Mouse (Mus musculus): ENCODE data around the gene Spag6. TPM values are rescaled to one million over a fixed set of nuclear protein-coding genes. Genes with fewer than 3 reads are reported as not detected.

Gene Spag6
- polyA plus RNA-seq, 1 experiment from 2014 or later: 0.06 TPM

- no peak overlapping the region for H3K27ac ChIP-seq (replicated peaks)
- H3K4me1 ChIP-seq: peaks cover 27% of the 10 kb centered on the region
- no peak overlapping the region for H3K9ac ChIP-seq (replicated peaks)
- peaks cover 50% of the 10 kb centered on the region for H3K27me3 ChIP-seq (replicated peaks)
- ATAC-seq (ENCODE audit: low FRiP score): peak; percentile 40; the same call in 1 of the 2 replicates
- peak overlapping the region; percentile 45 for H3K4me3 ChIP-seq (replicated peaks)
- no peaks in the 10 kb centered on the region for H3K9me3 ChIP-seq (replicated peaks)
- WGBS: under 1% methylated on average over 51 of the region's 51 CpGs
- H3K36me3 ChIP-seq: peaks cover 3% of the 10 kb centered on the region
- H3K4me2 ChIP-seq: peak overlapping the region; percentile 87
Observed at GRCm38 (mm10) chr2:18689064-18689921, 4.5 kb upstream of the Spag6 start.

- H3K4me2 ChIP-seq: peak overlapping the region; percentile 87
- no peaks in the 10 kb centered on the region for H3K9me3 ChIP-seq (replicated peaks)
- under 1% methylated on average over 53 of the region's 58 CpGs for WGBS
- ATAC-seq (ENCODE audit: low FRiP score): peak; percentile 54
- peak overlapping the region; percentile 45 for H3K4me3 ChIP-seq (replicated peaks)
- peak overlapping the region; percentile 38; the same call in 1 of the 2 replicates for H3K9ac ChIP-seq (replicated peaks)
- no peak overlapping the region for H3K27ac ChIP-seq (replicated peaks)
- peaks cover 32% of the 10 kb centered on the region for H3K4me1 ChIP-seq
- peaks cover 52% of the 10 kb centered on the region for H3K27me3 ChIP-seq (replicated peaks)
- H3K36me3 ChIP-seq: no peaks in the 10 kb centered on the region
Observed at GRCm38 (mm10) chr2:18690055-18690691, 3.7 kb upstream of the Spag6 start.

- peaks cover 55% of the 10 kb centered on the region for H3K27me3 ChIP-seq (replicated peaks)
Observed at GRCm38 (mm10) chr2:18690756-18691155, 3.1 kb upstream of the Spag6 start.

GRCm38 (mm10) chr2:18692031-18692430, 1.8 kb upstream of the Spag6 start:
- ATAC-seq (ENCODE audit: low FRiP score): no peak
- Histone ChIP-seq H3K27me3 (replicated peaks) (peaks cover 50% of the 10 kb centered on the region), H3K27ac (replicated peaks) (no peak overlapping the region), H3K36me3 (no peaks in the 10 kb centered on the region), H3K9ac (replicated peaks) (no peak overlapping the region), H3K4me2 (no peak overlapping the region), H3K4me3 (replicated peaks) (no peak overlapping the region), H3K9me3 (replicated peaks) (no peaks in the 10 kb centered on the region), H3K4me1 (peaks cover 32% of the 10 kb centered on the region)

More at GRCm38 (mm10) chr2:18690756-18691155, 3.1 kb upstream of the Spag6 start:
- H3K9me3 ChIP-seq (replicated peaks): no peaks in the 10 kb centered on the region
- H3K27ac ChIP-seq (replicated peaks): no peak overlapping the region
- no peak overlapping the region for H3K9ac ChIP-seq (replicated peaks)
- H3K4me2 ChIP-seq: peak overlapping the region; percentile 87; the same call in 1 of the 2 replicates
- 2% methylated on average over 9 of the region's 9 CpGs for WGBS
- H3K4me1 ChIP-seq: peaks cover 32% of the 10 kb centered on the region
- ATAC-seq (ENCODE audit: low FRiP score): no peak
- H3K4me3 ChIP-seq (replicated peaks): peak overlapping the region; percentile 45; the same call in 1 of the 2 replicates
- H3K36me3 ChIP-seq: no peaks in the 10 kb centered on the region

- Histone ChIP-seq H3K36me3 (no peaks in the 10 kb centered on the region), H3K4me3 (replicated peaks) (no peak overlapping the region), H3K4me1 (peaks cover 32% of the 10 kb centered on the region), H3K27me3 (replicated peaks) (peaks cover 45% of the 10 kb centered on the region), H3K27ac (replicated peaks) (no peak overlapping the region), H3K9ac (replicated peaks) (no peak overlapping the region), H3K4me2 (no peak overlapping the region), H3K9me3 (replicated peaks) (no peaks in the 10 kb centered on the region)
- no peak for ATAC-seq (ENCODE audit: low FRiP score)
- WGBS: 4% methylated on average over 1 of the region's 1 CpGs
Observed at GRCm38 (mm10) chr2:18692548-18692947, 1.3 kb upstream of the Spag6 start.

- no peak for ATAC-seq (ENCODE audit: low FRiP score)
Observed at GRCm38 (mm10) chr2:18693491-18693870, 351 bp upstream of the Spag6 start.

GRCm38 (mm10) chr2:18694611-18694950, 749 bp downstream of the Spag6 start:
- Histone ChIP-seq H3K9ac (replicated peaks) (peak overlapping the region; percentile 49), H3K4me3 (replicated peaks) (peak overlapping the region; percentile 50), H3K36me3 (no peaks in the 10 kb centered on the region), H3K9me3 (replicated peaks) (no peaks in the 10 kb centered on the region), H3K27ac (replicated peaks) (no peak overlapping the region), H3K4me2 (peak overlapping the region; percentile 89), H3K4me1 (peaks cover 29% of the 10 kb centered on the region), H3K27me3 (replicated peaks) (peaks cover 47% of the 10 kb centered on the region)
- 1% methylated on average over 20 of the region's 20 CpGs for WGBS
- peak; percentile 32 for ATAC-seq (ENCODE audit: low FRiP score)

More at GRCm38 (mm10) chr2:18693491-18693870, 351 bp upstream of the Spag6 start:
- Histone ChIP-seq H3K4me3 (replicated peaks) (peak overlapping the region; percentile 50), H3K4me1 (peaks cover 33% of the 10 kb centered on the region), H3K4me2 (peak overlapping the region; percentile 89), H3K27ac (replicated peaks) (no peak overlapping the region), H3K9me3 (replicated peaks) (no peaks in the 10 kb centered on the region), H3K36me3 (no peaks in the 10 kb centered on the region), H3K9ac (replicated peaks) (no peak overlapping the region), H3K27me3 (replicated peaks) (peaks cover 46% of the 10 kb centered on the region)
- under 1% methylated on average over 5 of the region's 5 CpGs for WGBS

- Histone ChIP-seq H3K27me3 (replicated peaks) (peaks cover 50% of the 10 kb centered on the region), H3K36me3 (no peaks in the 10 kb centered on the region), H3K4me2 (peak overlapping the region; percentile 89; the same call in 1 of the 2 replicates), H3K4me3 (replicated peaks) (no peak overlapping the region), H3K27ac (replicated peaks) (no peak overlapping the region), H3K9ac (replicated peaks) (no peak overlapping the region), H3K9me3 (replicated peaks) (no peaks in the 10 kb centered on the region), H3K4me1 (peaks cover 24% of the 10 kb centered on the region)
- WGBS: 2% methylated on average over 8 of the region's 8 CpGs
- no peak for ATAC-seq (ENCODE audit: low FRiP score)
Observed at GRCm38 (mm10) chr2:18695163-18695562, 1.3 kb downstream of the Spag6 start.

- ATAC-seq (ENCODE audit: low FRiP score): no peak
- H3K36me3 ChIP-seq: no peaks in the 10 kb centered on the region
- H3K4me2 ChIP-seq: no peak overlapping the region
- no peak overlapping the region for H3K4me3 ChIP-seq (replicated peaks)
- WGBS: 4% methylated on average over 7 of the region's 7 CpGs
- no peak overlapping the region for H3K9ac ChIP-seq (replicated peaks)
- H3K9me3 ChIP-seq (replicated peaks): no peaks in the 10 kb centered on the region
- peaks cover 19% of the 10 kb centered on the region for H3K4me1 ChIP-seq
- H3K27ac ChIP-seq (replicated peaks): no peak overlapping the region
- H3K27me3 ChIP-seq (replicated peaks): peaks cover 55% of the 10 kb centered on the region
Observed at GRCm38 (mm10) chr2:18695629-18696150, 1.9 kb downstream of the Spag6 start.

GRCm38 (mm10) chr2:18697591-18698244, 3.9 kb downstream of the Spag6 start:
- H3K4me1 ChIP-seq: peaks cover 19% of the 10 kb centered on the region
- 2% methylated on average over 4 of the region's 4 CpGs for WGBS
- H3K4me2 ChIP-seq: no peak overlapping the region
- no peak overlapping the region for H3K9ac ChIP-seq (replicated peaks)
- H3K36me3 ChIP-seq: no peaks in the 10 kb centered on the region
- ATAC-seq (ENCODE audit: low FRiP score): no peak
- no peak overlapping the region for H3K27ac ChIP-seq (replicated peaks)
- no peaks in the 10 kb centered on the region for H3K9me3 ChIP-seq (replicated peaks)
- H3K27me3 ChIP-seq (replicated peaks): peaks cover 60% of the 10 kb centered on the region
- H3K4me3 ChIP-seq (replicated peaks): no peak overlapping the region

GRCm38 (mm10) chr2:18698663-18699385, 5.0 kb downstream of the Spag6 start:
- Histone ChIP-seq H3K9me3 (replicated peaks) (no peaks in the 10 kb centered on the region), H3K9ac (replicated peaks) (no peak overlapping the region), H3K36me3 (no peaks in the 10 kb centered on the region), H3K4me2 (no peak overlapping the region; the same call in 1 of the 2 replicates), H3K4me3 (replicated peaks) (no peak overlapping the region), H3K4me1 (peaks cover 19% of the 10 kb centered on the region), H3K27ac (replicated peaks) (no peak overlapping the region), H3K27me3 (replicated peaks) (peaks cover 54% of the 10 kb centered on the region)
- ATAC-seq (ENCODE audit: low FRiP score): peak; percentile 48; the same call in 1 of the 2 replicates
- 1% methylated on average over 56 of the region's 56 CpGs for WGBS

All from neural tube, embryonic 15.5 days (tissue).